Mouse (Mus musculus) ES-E14 (cell line): ENCODE data around the gene Fancl.

ENCODE experiments used
- CHD2 ChIP-seq: IDR thresholded peaks from 2 replicates; pipeline ENCODE4 v1.6.1; 2014; ENCODE audit warnings: mild to moderate bottlenecking, low read depth, low read length, inconsistent platforms
- MAFK ChIP-seq: IDR thresholded peaks from 2 replicates; pipeline ENCODE4 v1.6.1; 2014; ENCODE audit warnings: mild to moderate bottlenecking, low read depth, low read length, inconsistent platforms; ENCODE audit not compliant: insufficient read depth
- ZC3H11A ChIP-seq: IDR thresholded peaks from 2 replicates; pipeline ENCODE4 v1.6.1; 2012; ENCODE audit warnings: low read depth, mild to moderate bottlenecking, inconsistent platforms, low read length, borderline replicate concordance
- ZNF384 ChIP-seq: IDR thresholded peaks from 2 replicates; pipeline ENCODE4 v1.6.1; 2012; ENCODE audit warnings: low read depth, low read length, inconsistent platforms

DNA sequence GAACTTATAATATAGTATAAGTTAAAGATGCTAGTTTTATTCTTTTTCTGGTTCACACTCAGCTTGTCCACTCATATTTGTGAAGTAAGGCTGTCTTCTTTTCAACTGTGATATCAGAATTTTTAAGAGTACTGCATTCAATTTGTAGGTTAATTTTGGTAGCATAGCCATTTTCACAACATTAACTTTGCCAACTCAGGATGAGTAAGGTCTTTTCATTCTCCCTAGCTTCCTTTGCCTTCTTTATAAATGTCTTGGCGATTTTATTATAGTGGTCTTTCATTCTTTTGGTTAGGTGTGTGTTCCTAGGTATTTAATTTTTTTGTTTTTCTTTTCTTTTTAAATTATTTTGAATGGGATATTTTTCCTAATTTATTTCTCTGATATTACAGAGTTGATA, 64.7 kb downstream of the Fancl start:
- TF ChIP-seq MAFK (no peak), ZNF384 (no peak), CHD2 (no peak), ZC3H11A (no peak)
